Mouse (Mus musculus) MEL (cell line): ENCODE measurements around the gene Trarg1. TPM values are rescaled to one million over a fixed set of nuclear protein-coding genes. Genes with fewer than 3 reads are reported as not detected.

ENCODE experiments used
- DNase-seq: peaks from one replicate; pipeline ENCODE4 v3.0.0; 2011; ENCODE audit warnings: low read depth, low spot score
- H3K27ac ChIP-seq: 2 replicates; pipeline ENCODE4 v1.5.1; 2012; ENCODE audit warnings: low read depth, mild to moderate bottlenecking, control low read depth, low read length, moderate library complexity; ENCODE audit not compliant: control insufficient read depth
- H3K27me3 ChIP-seq, 2 experiments: fragments of 150-350 bp in 1 of 2; sonication (generic) in 1 of 2; 2 replicates each; pipeline ENCODE4 v1.6.1; 2012; ENCODE audit warnings: low read length in 2 of 2, mild to moderate bottlenecking in 2 of 2, improper control_type of control experiment in 1 of 2, moderate library complexity in 1 of 2; ENCODE audit not compliant: insufficient read depth in 2 of 2, control insufficient read depth in 1 of 2
- H3K36me3 ChIP-seq, 2 experiments: 2 replicates each; pipeline ENCODE4 v1.6.1; 2012 to 2014; ENCODE audit warnings: low read length in 2 of 2, improper control_type of control experiment in 1 of 2, inconsistent platforms in 1 of 2, mild to moderate bottlenecking in 1 of 2; ENCODE audit not compliant: insufficient read depth in 2 of 2, control insufficient read depth in 1 of 2
- H3K4me1 ChIP-seq, 2 experiments: fragments of 150-350 bp in 1 of 2; sonication (generic) in 1 of 2; 2 replicates each; pipeline ENCODE4 v1.6.1; 2012; ENCODE audit warnings: low read length in 2 of 2, improper control_type of control experiment in 1 of 2, mild to moderate bottlenecking in 1 of 2; ENCODE audit not compliant: insufficient read depth in 2 of 2, control insufficient read depth in 1 of 2
- H3K4me3 ChIP-seq, 2 experiments: fragments of 150-350 bp in 1 of 2; sonication (generic) in 1 of 2; 2 replicates each; pipeline ENCODE4 v1.5.1; 2012; ENCODE audit warnings: low read depth in 2 of 2, low read length in 2 of 2, mild to moderate bottlenecking in 2 of 2, moderate library complexity in 2 of 2, control low read depth in 1 of 2, improper control_type of control experiment in 1 of 2; ENCODE audit not compliant: control insufficient read depth in 1 of 2, insufficient read depth in 1 of 2
- H3K79me2 ChIP-seq: 2 replicates; pipeline ENCODE4 v1.6.1; 2012; ENCODE audit warnings: mild to moderate bottlenecking, low read length, moderate library complexity; ENCODE audit not compliant: control insufficient read depth, poor library complexity, insufficient read depth
- H3K9ac ChIP-seq: 2 replicates; pipeline ENCODE4 v1.6.1; 2012; ENCODE audit warnings: low read depth, mild to moderate bottlenecking, control low read depth, low read length, moderate library complexity; ENCODE audit not compliant: control insufficient read depth, poor library complexity, severe bottlenecking
- H3K9me3 ChIP-seq: fragments of 150-350 bp; sonication (generic); replicated peaks from 2 replicates; pipeline ENCODE4 v1.6.1; 2012; ENCODE audit warnings: mild to moderate bottlenecking, low read length, improper control_type of control experiment, moderate library complexity; ENCODE audit not compliant: insufficient read depth
- CHD2 ChIP-seq: IDR thresholded peaks from 2 replicates; pipeline ENCODE4 v1.6.1; 2011; ENCODE audit warnings: low read length, improper control_type of control experiment
- CTCF ChIP-seq, 3 experiments: IDR thresholded peaks in 2 of 3; conservative IDR thresholded peaks in 1 of 3; 2 replicates each; pipeline ENCODE4 v1.5.1; 2011 to 2012; ENCODE audit warnings: low read length in 3 of 3, low read depth in 2 of 3, mild to moderate bottlenecking in 2 of 3, improper control_type of control experiment in 1 of 3, inconsistent platforms in 1 of 3, mixed read lengths in 1 of 3, moderate library complexity in 1 of 3; ENCODE audit not compliant: control insufficient read depth in 1 of 3, insufficient read depth in 1 of 3, poor library complexity in 1 of 3, severe bottlenecking in 1 of 3
- E2F4 ChIP-seq: IDR thresholded peaks from 2 replicates; pipeline ENCODE4 v1.6.1; 2011; ENCODE audit warnings: low read depth, low read length, improper control_type of control experiment, borderline replicate concordance
- GATA1 ChIP-seq: IDR thresholded peaks from 2 replicates; pipeline ENCODE4 v1.6.1; 2011; ENCODE audit warnings: low read depth, low read length, improper control_type of control experiment
- HCFC1 ChIP-seq: IDR thresholded peaks from 2 replicates; pipeline ENCODE4 v1.6.1; 2012; ENCODE audit warnings: low read depth, mild to moderate bottlenecking, inconsistent platforms, low read length, improper control_type of control experiment, moderate library complexity
- MEF2A ChIP-seq: IDR thresholded peaks from 2 replicates; pipeline ENCODE4 v1.6.1; 2014; ENCODE audit warnings: low read depth, mild to moderate bottlenecking, inconsistent platforms, low read length, improper control_type of control experiment; ENCODE audit not compliant: poor library complexity, insufficient replicate concordance, severe bottlenecking; ENCODE audit errors: extremely low read depth
- MXI1 ChIP-seq: IDR thresholded peaks from 2 replicates; pipeline ENCODE4 v1.6.1; 2011; ENCODE audit warnings: mild to moderate bottlenecking, low read depth, low read length, improper control_type of control experiment
- MYB ChIP-seq: IDR thresholded peaks from 2 replicates; pipeline ENCODE4 v1.6.1; 2011; ENCODE audit warnings: mild to moderate bottlenecking, low read depth, low read length, improper control_type of control experiment
- MYC ChIP-seq: IDR thresholded peaks from 2 replicates; pipeline ENCODE4 v1.6.1; 2011; ENCODE audit warnings: low read depth, mild to moderate bottlenecking, low read length, improper control_type of control experiment, moderate library complexity
- RAD21 ChIP-seq: IDR thresholded peaks from 2 replicates; pipeline ENCODE4 v1.6.1; 2011; ENCODE audit warnings: mild to moderate bottlenecking, low read depth, low read length, improper control_type of control experiment
- RCOR1 ChIP-seq: IDR thresholded peaks from 2 replicates; pipeline ENCODE4 v1.6.1; 2012; ENCODE audit warnings: low read depth, mild to moderate bottlenecking, inconsistent platforms, low read length, improper control_type of control experiment
- SMC3 ChIP-seq: IDR thresholded peaks from 2 replicates; pipeline ENCODE4 v1.6.1; 2011; ENCODE audit warnings: low read depth, low read length, improper control_type of control experiment
- TAL1 ChIP-seq: IDR thresholded peaks from 2 replicates; pipeline ENCODE4 v1.6.1; 2012; ENCODE audit warnings: mild to moderate bottlenecking, inconsistent platforms, low read length, moderate library complexity, mixed read lengths
- USF2 ChIP-seq, 2 experiments: IDR thresholded peaks; 2 replicates each; pipeline ENCODE4 v1.6.1; 2011 to 2012; ENCODE audit warnings: improper control_type of control experiment in 2 of 2, low read length in 2 of 2, borderline replicate concordance in 1 of 2, inconsistent platforms in 1 of 2, low read depth in 1 of 2, mild to moderate bottlenecking in 1 of 2; ENCODE audit not compliant: insufficient read depth in 1 of 2
- ZC3H11A ChIP-seq: IDR thresholded peaks from 2 replicates; pipeline ENCODE4 v1.6.1; 2012; ENCODE audit warnings: low read depth, mild to moderate bottlenecking, inconsistent platforms, low read length, improper control_type of control experiment
- ZKSCAN1 ChIP-seq: IDR thresholded peaks from 2 replicates; pipeline ENCODE4 v1.6.1; 2012; ENCODE audit warnings: low read depth, mild to moderate bottlenecking, inconsistent platforms, low read length, improper control_type of control experiment, moderate library complexity
- polyA plus RNA-seq, 2 experiments: library from polyadenylated mRNA; stranded (reverse) in 1 of 2; unstranded in 1 of 2; fragments of >175 nt in 1 of 2; fragments of >200 nt in 1 of 2; gene quantifications; 2 replicates each; pipeline versions ENCODE4 v1.2.1 to v1.2.4; 2012; ENCODE audit warnings: low replicate concordance in 2 of 2, low read depth in 1 of 2; ENCODE audit not compliant: insufficient read length in 2 of 2, insufficient read depth in 1 of 2, missing spikeins in 1 of 2
- total RNA-seq: library from RNA; depleted of rRNA; stranded (reverse); fragments of 300-350 nt; gene quantifications from 2 replicates; pipeline ENCODE4 v1.2.3, GENCODE M21; 2012

Trarg1 gene
- total and polyA plus RNA-seq, 3 experiments: not detected

DNA sequence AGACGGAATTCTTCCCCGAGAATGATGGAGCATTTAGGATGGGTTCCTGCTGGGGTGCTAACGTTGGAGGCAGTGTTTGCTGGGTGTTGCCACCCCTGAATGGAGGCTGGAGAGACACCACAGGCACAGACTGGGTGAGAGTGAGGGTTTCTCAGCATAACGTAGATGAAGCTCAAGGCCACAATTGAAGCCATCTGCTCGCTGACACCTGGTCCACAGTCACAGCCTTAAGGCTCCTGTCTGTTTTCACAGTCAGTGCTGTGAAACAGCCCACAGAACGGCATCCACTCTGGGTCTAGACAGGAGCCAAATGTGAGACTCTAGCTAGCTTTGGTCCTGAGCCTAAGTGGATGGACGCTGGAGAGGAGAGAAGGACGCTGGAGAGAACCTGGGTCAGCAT is 5.4 kb upstream of the Trarg1 start:
- Histone ChIP-seq H3K4me1 (no peaks in the 10 kb centered on the region), H3K27ac (no peak overlapping the region), H3K79me2 (no peaks in the 10 kb centered on the region), H3K4me3 (no peak overlapping the region), H3K36me3 (no peaks in the 10 kb centered on the region), H3K9ac (no peak overlapping the region), H3K27me3 (peaks cover 4 to 5% of the 10 kb centered on the region in 2 experiments), H3K9me3 (no peaks in the 10 kb centered on the region)
- DNase-seq: no peak
- TF ChIP-seq MXI1: no peak
- TF ChIP-seq TAL1: no peak
- TF ChIP-seq CHD2: no peak
- TF ChIP-seq HCFC1: no peak
- TF ChIP-seq MYB: no peak
- TF ChIP-seq ZKSCAN1: no peak

DNA sequence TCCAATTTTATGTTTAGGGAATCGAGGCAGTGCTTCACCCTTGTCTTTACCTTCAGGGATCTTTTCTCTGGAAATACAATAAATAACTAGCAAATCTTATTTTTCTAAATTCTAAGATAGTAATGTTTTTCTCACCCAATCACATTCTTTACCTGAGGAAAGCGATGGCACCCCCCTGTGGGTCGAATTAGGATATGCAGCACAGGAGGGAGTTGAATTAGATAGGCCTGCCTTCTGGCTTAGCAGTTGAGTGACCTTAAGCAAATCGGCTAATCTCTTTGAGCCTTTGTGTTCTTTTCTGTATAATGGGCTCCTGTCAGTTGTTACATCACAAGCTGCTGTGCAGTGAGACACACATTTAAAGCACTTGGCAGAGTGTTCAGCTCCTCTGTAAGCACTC is 4.9 kb upstream of the Trarg1 start:
- Histone ChIP-seq H3K4me3 (no peak overlapping the region), H3K27ac (no peak overlapping the region), H3K9ac (no peak overlapping the region), H3K79me2 (no peaks in the 10 kb centered on the region), H3K36me3 (no peaks in the 10 kb centered on the region), H3K4me1 (no peaks in the 10 kb centered on the region)
- peak; percentile 22 for DNase-seq
- peak; percentile 24 for TF ChIP-seq RAD21
- TF ChIP-seq CTCF (IDR thresholded peaks at IDR 0.05 in 2 of 3, conservative IDR thresholded peaks at IDR 0.05 in 1 of 3; ENCODE audit: control insufficient read depth in 1 of 3, insufficient read depth in 1 of 3, low read depth in 2 of 3, low read length in 3 of 3, poor library complexity in 1 of 3, severe bottlenecking in 1 of 3): peak in 2 of 3 experiments; percentile 28 to 38; a peak in 3 of 6 replicates
- TF ChIP-seq MEF2A: no peak
- peak; percentile 32 for TF ChIP-seq SMC3
- TF ChIP-seq, all 39 proteins: peak for 3
- H3K27me3 ChIP-seq: peaks cover 4 to 5% of the 10 kb centered on the region in 2 experiments
- no peaks in the 10 kb centered on the region for H3K9me3 ChIP-seq

DNA sequence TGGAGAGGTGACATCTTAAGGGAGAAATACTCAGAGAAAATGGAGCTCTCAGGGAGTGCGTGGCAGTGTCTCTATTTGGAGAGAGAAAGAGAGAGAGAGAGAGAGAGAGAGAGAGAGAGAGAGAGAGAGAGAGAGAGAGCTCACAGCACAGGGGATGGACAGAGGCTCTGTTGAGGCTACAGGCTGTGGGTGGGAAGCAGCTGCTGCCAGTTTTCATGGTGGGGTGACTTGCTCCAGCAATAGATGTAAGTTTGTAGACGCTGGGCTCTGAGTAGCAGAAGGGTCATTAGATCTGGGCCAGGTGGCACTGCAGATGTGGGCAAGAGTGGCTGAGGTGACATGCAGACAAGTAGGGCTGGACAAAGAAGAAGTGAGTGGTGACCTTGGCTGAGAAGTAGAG is 6.0 kb downstream of the Trarg1 start:
- H3K27ac ChIP-seq: no peak overlapping the region
- no peaks in the 10 kb centered on the region for H3K36me3 ChIP-seq
- H3K9me3 ChIP-seq: no peaks in the 10 kb centered on the region
- no peak for TF ChIP-seq GATA1
- no peak for TF ChIP-seq ZC3H11A
- TF ChIP-seq CTCF (IDR thresholded peaks at IDR 0.05 in 2 of 3, conservative IDR thresholded peaks at IDR 0.05 in 1 of 3; ENCODE audit: control insufficient read depth in 1 of 3, insufficient read depth in 1 of 3, low read depth in 2 of 3, low read length in 3 of 3, poor library complexity in 1 of 3, severe bottlenecking in 1 of 3): no peak
- no peak for TF ChIP-seq MEF2A
- no peak for TF ChIP-seq USF2 (IDR thresholded peaks at IDR 0.05; ENCODE audit: borderline replicate concordance in 1 of 2, insufficient read depth in 1 of 2, low read depth in 1 of 2, low read length in 2 of 2)
- no peak for TF ChIP-seq SMC3
- TF ChIP-seq MYC: no peak
- TF ChIP-seq RCOR1: no peak
- TF ChIP-seq E2F4: no peak
- H3K4me1 ChIP-seq: no peaks in the 10 kb centered on the region
- H3K27me3 ChIP-seq: peaks cover 2 to 3% of the 10 kb centered on the region in 2 experiments; a peak in 3 of 4 replicates
- H3K79me2 ChIP-seq: no peaks in the 10 kb centered on the region
- H3K9ac ChIP-seq: no peak overlapping the region
- H3K4me3 ChIP-seq: no peak overlapping the region
- DNase-seq: no peak
